Mouse (Mus musculus) small intestine, adult 2 months (tissue): ENCODE measurements around the gene D630039A03Rik.

Experiments
- CTCF ChIP-seq: fragments of 200-500 bp; IDR thresholded peaks from 2 replicates; pipeline ENCODE4 v1.5.1; 2012; ENCODE audit warnings: low read depth, mild to moderate bottlenecking, control low read depth, inconsistent platforms, low read length, moderate library complexity, mixed read lengths; ENCODE audit not compliant: insufficient replicate concordance, insufficient read length; ENCODE audit errors: extremely low read depth
- POLR2A ChIP-seq: fragments of 200-500 bp; IDR thresholded peaks from 2 replicates; pipeline ENCODE4 v1.6.1; 2012; ENCODE audit warnings: low read depth, mild to moderate bottlenecking, control low read depth, inconsistent platforms, low read length, moderate library complexity

- TF ChIP-seq CTCF (no peak), POLR2A (no peak)
These were observed 49.4 kb upstream of the D630039A03Rik start for GRCm38 (mm10) chr4:57965516-57965915.
